Mouse (Mus musculus): Measurements from ENCODE around the gene Adora3.

DNA sequence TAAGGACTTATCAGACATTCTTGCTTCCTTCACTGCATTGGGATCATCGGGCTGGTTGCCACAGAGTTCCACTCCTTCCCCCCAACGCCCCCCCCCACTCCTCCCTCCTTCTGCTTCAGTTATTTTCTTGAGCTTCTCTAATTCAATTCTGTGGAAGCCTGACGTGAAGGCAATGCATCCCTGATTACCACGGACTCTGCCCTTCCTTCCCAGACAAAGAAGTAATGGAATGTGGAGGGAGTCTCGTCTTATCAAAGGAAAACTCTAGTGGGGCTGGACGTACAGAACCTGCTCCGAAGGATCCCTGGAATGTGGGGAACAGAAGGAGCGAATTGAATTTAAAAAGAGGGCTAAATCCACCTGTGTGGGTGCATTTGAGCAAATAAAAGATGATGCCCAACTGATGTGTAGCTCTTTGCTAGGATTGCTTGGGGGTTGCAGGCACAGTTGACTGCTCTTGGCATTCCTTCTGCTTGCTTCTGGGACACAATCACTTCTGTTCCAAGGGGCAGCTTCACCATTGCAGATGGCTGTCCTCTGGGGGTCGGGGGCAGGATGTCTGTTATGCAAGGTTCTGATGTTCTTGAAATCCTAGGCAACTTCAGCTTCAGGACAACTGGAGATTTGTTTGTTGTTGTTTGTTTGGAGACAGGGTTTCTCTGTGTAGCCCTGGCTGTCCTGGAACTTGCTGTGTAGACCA, 37.4 kb downstream of the Adora3 start:
- TF ChIP-seq CTCF (IDR thresholded peaks at IDR 0.05; ENCODE audit: borderline replicate concordance, insufficient read depth, low read depth, low read length) (no peak), POLR2A (IDR thresholded peaks at IDR 0.05; ENCODE audit: borderline replicate concordance, insufficient read depth, low read length) (no peak)
